Mouse (Mus musculus) liver, adult 2 months (tissue): Measurements from ENCODE around the gene Dgki.

Experiments
- CTCF ChIP-seq: fragments of 200-500 bp; IDR thresholded peaks from 2 replicates; pipeline ENCODE4 v1.5.1; 2011; ENCODE audit warnings: low read depth, low read length, control low read depth
- POLR2A ChIP-seq: fragments of 200-500 bp; IDR thresholded peaks from 2 replicates; pipeline ENCODE4 v1.6.1; 2011; ENCODE audit warnings: low read length, control low read depth; ENCODE audit not compliant: insufficient read depth; ENCODE audit errors: extremely low read depth

- TF ChIP-seq CTCF (no peak), POLR2A (no peak)
These were observed 168.7 kb downstream of the Dgki start for GRCm38 (mm10) chr6:37131257-37131656.
